Mouse (Mus musculus): ENCODE data around the gene Olfr1391.
"Not testable (repeated sequence)": the region's sequence is repeated elsewhere in the genome, so short reads cannot be mapped to it uniquely, and the experiment has no call there.

Olfr1391 gene

GRCm38 (mm10) chr11:49322442-49322841 lies at the start of gene Olfr1391:
Olfr1391 (plus strand) TSS chr11:49322742.
- no peak for DNase-seq (ENCODE audit: extremely low spot score, low read depth, low spot score)

DNA sequence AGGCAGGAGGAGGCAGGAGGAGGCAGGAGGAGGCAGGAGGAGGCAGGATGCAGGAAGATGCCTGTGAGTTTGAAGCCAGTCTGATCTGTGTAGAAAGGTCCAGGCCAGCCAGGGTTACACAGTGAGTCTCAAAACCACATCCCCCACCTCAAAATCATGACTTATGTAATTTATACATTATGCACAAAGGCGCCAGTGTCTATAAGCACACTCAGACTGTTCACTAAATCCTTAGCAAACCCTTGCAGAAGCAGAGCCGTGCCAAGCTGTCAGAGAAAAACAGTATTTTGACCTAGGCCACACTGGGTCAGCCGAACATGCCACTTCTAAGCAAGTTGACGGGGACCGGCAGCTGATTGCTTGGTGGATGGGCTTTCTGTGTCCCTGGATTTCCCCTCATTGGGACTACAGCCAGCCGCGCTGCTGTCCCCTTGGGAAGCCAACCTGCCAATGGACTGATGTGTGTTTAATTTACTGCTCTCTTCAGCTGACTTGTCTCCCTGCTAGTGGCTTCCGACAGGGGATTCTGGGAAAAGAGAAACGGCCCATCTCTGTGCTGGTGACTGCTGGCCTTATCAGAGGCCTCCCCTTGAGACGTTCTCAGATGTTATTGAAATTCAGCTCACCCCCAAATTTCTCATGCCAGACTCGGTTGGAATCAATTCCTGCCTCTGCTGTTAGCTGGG lies 48.6 kb upstream of the Olfr1391 start:
- no peak for DNase-seq (ENCODE audit: extremely low spot score, low read depth, low spot score)

DNA sequence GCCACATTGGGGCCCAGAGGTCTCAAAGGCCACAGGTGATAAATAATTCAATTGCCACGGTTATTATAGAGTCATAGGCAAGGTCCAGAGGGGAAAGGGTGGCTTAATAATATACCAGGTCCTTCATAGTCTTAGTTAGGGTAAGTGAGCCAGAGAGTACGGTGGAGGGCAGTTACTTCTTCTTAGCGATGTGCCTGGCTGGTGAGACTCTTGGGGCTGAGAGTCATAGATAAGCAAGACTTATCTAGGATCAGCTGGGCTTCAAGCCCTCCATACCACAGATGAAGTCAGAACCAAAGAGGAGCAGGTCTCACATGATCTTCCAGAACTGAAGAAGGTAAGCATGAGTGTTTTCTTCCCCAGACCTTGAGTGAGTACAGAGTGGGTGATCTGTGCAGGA lies 44.3 kb upstream of the Olfr1391 start, which contains the start of gene Olfr1393:
Gene Olfr1393, plus strand, starts transcription at position 83 of the 400 bp plus-strand sequence.
- DNase-seq (ENCODE audit: extremely low spot score, low read depth, low spot score), result no peak

DNA sequence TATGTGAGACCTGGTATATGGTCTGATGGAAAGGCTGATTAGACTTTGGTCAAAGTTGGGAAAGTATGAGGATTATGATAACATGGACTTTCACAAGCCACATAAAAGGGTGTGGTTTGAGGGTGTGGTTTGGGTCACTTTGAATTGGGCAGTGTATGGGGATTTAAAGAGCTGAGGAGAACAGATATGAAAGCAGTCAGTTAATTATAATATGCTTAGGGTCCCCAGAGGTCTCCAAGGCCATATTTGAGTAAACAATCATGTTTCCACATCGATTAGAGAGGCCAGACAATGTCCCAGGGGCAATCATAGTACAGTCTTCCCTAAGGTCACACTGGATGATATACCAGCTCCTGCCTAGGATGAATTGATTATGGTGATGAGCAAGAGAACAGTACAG lies 37.6 kb upstream of the Olfr1391 start, which contains the start of gene Olfr1392:
Gene Olfr1392, plus strand, starts transcription at position 301 of the 400 bp plus-strand sequence.
- DNase-seq (ENCODE audit: extremely low spot score, low read depth, low spot score), result not testable (repeated sequence)

- DNase-seq (ENCODE audit: extremely low spot score, low read depth, low spot score), result no peak
Measured at GRCm38 (mm10) chr11:49287251-49287650, 35.3 kb upstream of the Olfr1391 start.

GRCm38 (mm10) chr11:49292777-49293176 lies 29.8 kb upstream of the Olfr1391 start:
- no peak for DNase-seq (ENCODE audit: extremely low spot score, low read depth, low spot score)

- DNase-seq (ENCODE audit: extremely low spot score, low read depth, low spot score), result no peak
Measured at GRCm38 (mm10) chr11:49304441-49304840, 18.1 kb upstream of the Olfr1391 start, which contains the start of gene Olfr10. Olfr10 (plus strand) TSS chr11:49304741.

DNA sequence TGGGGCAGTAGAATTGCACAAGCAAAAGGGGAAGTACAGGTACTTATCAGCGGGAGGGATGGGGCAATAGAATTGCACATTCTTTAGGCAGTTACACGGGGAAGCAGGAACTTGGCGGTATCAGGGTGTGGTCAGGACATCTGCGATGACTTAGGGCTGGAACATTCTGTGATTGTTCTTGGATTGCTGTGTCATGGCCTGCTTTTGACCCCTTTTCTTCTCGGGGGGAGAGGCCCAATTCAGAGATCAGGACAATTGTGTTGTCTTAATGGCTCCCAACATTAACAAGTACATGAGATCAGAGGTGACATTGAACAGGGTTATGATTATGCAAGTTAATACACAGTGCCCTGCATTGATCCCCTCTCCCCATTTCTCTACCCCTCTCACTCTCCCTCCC lies 14.0 kb upstream of the Olfr1391 start:
- not testable (repeated sequence) for DNase-seq (ENCODE audit: extremely low spot score, low read depth, low spot score)

GRCm38 (mm10) chr11:49326726-49327125 lies 4.2 kb downstream of the Olfr1391 start:
- no peak for DNase-seq (ENCODE audit: extremely low spot score, low read depth, low spot score)

GRCm38 (mm10) chr11:49329686-49330085 lies 7.1 kb downstream of the Olfr1391 start:
- no peak for DNase-seq (ENCODE audit: extremely low spot score, low read depth, low spot score)

GRCm38 (mm10) chr11:49334888-49335287 lies 12.3 kb downstream of the Olfr1391 start, which contains the start of gene Olfr1390:
Olfr1390 (plus strand) TSS chr11:49335188.
- no peak for DNase-seq (ENCODE audit: extremely low spot score, low read depth, low spot score)

GRCm38 (mm10) chr11:49337150-49337832 lies 14.7 kb downstream of the Olfr1391 start:
- no peak for DNase-seq (ENCODE audit: extremely low spot score, low read depth, low spot score)
